Mouse (Mus musculus) C2C12 (cell line): ENCODE measurements around the gene Mettl8. TPM values are rescaled to one million over a fixed set of nuclear protein-coding genes. Genes with fewer than 3 reads are reported as not detected.

Source experiments
- H3K27me3 ChIP-seq: one replicate; pipeline ENCODE4 v1.6.1; 2011; ENCODE audit not compliant: control insufficient read depth, insufficient read depth, insufficient read length
- H3K36me3 ChIP-seq: one replicate; pipeline ENCODE4 v1.6.1; 2011; ENCODE audit not compliant: control insufficient read depth, insufficient read depth
- H3K4me3 ChIP-seq: one replicate; pipeline ENCODE4 v1.5.1; 2011; ENCODE audit warnings: mild to moderate bottlenecking, control low read depth; ENCODE audit not compliant: poor library complexity, insufficient read depth, severe bottlenecking
- H3K79me2 ChIP-seq: one replicate; pipeline ENCODE4 v1.6.1; 2011; ENCODE audit not compliant: control insufficient read depth, insufficient read depth
- H3K79me3 ChIP-seq: one replicate; pipeline ENCODE4 v1.6.1; 2011; ENCODE audit warnings: low read depth, control low read depth
- H3ac ChIP-seq: one replicate; pipeline ENCODE3; 2011; ENCODE audit warnings: low read depth; ENCODE audit not compliant: control insufficient read depth, insufficient read length
- CEBPB ChIP-seq: IDR thresholded peaks from one replicate; pipeline ENCODE4 v1.6.1; 2011; ENCODE audit warnings: low read depth, mild to moderate bottlenecking, control low read depth, moderate library complexity
- CTCF ChIP-seq: IDR thresholded peaks from one replicate; pipeline ENCODE4 v1.5.1; 2011; ENCODE audit not compliant: control insufficient read depth, insufficient read depth, insufficient read length
- FOSL1 ChIP-seq: IDR thresholded peaks from one replicate; pipeline ENCODE4 v1.8.0; 2011; ENCODE audit warnings: mild to moderate bottlenecking, low read length; ENCODE audit not compliant: poor library complexity, insufficient read depth, severe bottlenecking
- MAX ChIP-seq: IDR thresholded peaks from one replicate; pipeline ENCODE4 v1.6.1; 2011; ENCODE audit warnings: mild to moderate bottlenecking, control low read depth
- MYOD1 ChIP-seq: IDR thresholded peaks from one replicate; pipeline ENCODE4 v1.6.1; 2011; ENCODE audit warnings: low read depth; ENCODE audit not compliant: control insufficient read depth, insufficient read length
- MYOG ChIP-seq: IDR thresholded peaks from one replicate; pipeline ENCODE4 v1.6.1; 2011; ENCODE audit not compliant: control insufficient read depth, insufficient read length; ENCODE audit errors: extremely low read depth
- USF1 ChIP-seq: IDR thresholded peaks from one replicate; pipeline ENCODE4 v1.6.1; 2011; ENCODE audit warnings: low read depth, mild to moderate bottlenecking, control low read depth, moderate library complexity
- polyA plus RNA-seq: library from polyadenylated mRNA; unstranded; fragments of >200 nt; fragmentation: generic; extraction: Trizol; gene quantifications from one replicate; pipeline ENCODE4 v1.2.1, GENCODE M21; 2012; ENCODE audit warnings: missing spikeins

Mettl8 gene
- polyA plus RNA-seq, 1 experiment, result 8.5 TPM

DNA sequence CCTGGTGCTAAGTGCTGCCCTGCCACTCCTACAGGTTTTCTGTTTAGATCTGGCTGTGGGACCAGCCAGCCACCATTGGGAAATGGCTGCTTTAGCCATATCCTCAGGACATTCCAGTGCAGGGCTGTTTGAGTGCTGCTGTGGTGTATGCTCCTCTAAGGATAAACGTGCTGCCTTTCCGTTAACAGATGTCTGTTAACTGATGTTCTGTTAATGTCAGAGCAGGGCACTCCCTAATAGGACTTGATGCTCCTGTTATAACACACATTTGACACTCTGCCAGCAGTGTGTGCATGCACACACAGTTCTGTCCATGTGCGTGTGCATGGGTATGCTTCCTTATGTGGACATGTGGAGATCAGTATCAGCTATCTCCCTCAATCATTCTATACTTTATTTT lies 61.6 kb downstream of the Mettl8 start:
- Histone ChIP-seq H3K27me3 (no peaks in the 10 kb centered on the region), H3K79me3 (no peaks in the 10 kb centered on the region), H3K36me3 (no peaks in the 10 kb centered on the region), H3K79me2 (no peaks in the 10 kb centered on the region), H3ac (no peak overlapping the region), H3K4me3 (no peak overlapping the region)
- TF ChIP-seq MAX (no peak), MYOG (no peak), MYOD1 (no peak), CTCF (no peak), CEBPB (no peak), FOSL1 (no peak), USF1 (no peak)

GRCm38 (mm10) chr2:70992715-70993114 lies 62.7 kb downstream of the Mettl8 start:
- H3K36me3 ChIP-seq, result no peaks in the 10 kb centered on the region
- H3ac ChIP-seq, result no peak overlapping the region
- H3K79me3 ChIP-seq, result no peaks in the 10 kb centered on the region
- no peaks in the 10 kb centered on the region for H3K27me3 ChIP-seq
- no peak for TF ChIP-seq MYOD1
- TF ChIP-seq FOSL1, result no peak
- no peak for TF ChIP-seq CTCF
- TF ChIP-seq CEBPB, result no peak
- no peak for TF ChIP-seq MYOG
- no peak for TF ChIP-seq USF1
- TF ChIP-seq MAX, result no peak
- H3K4me3 ChIP-seq, result no peak overlapping the region
- H3K79me2 ChIP-seq, result no peaks in the 10 kb centered on the region

GRCm38 (mm10) chr2:70990196-70990595 lies 65.2 kb downstream of the Mettl8 start:
- Histone ChIP-seq H3K27me3 (no peaks in the 10 kb centered on the region), H3K36me3 (no peaks in the 10 kb centered on the region), H3K4me3 (no peak overlapping the region), H3ac (no peak overlapping the region), H3K79me2 (no peaks in the 10 kb centered on the region), H3K79me3 (no peaks in the 10 kb centered on the region)
- TF ChIP-seq FOSL1 (no peak), MAX (no peak), MYOD1 (no peak), CEBPB (no peak), CTCF (no peak), MYOG (no peak), USF1 (no peak)

DNA sequence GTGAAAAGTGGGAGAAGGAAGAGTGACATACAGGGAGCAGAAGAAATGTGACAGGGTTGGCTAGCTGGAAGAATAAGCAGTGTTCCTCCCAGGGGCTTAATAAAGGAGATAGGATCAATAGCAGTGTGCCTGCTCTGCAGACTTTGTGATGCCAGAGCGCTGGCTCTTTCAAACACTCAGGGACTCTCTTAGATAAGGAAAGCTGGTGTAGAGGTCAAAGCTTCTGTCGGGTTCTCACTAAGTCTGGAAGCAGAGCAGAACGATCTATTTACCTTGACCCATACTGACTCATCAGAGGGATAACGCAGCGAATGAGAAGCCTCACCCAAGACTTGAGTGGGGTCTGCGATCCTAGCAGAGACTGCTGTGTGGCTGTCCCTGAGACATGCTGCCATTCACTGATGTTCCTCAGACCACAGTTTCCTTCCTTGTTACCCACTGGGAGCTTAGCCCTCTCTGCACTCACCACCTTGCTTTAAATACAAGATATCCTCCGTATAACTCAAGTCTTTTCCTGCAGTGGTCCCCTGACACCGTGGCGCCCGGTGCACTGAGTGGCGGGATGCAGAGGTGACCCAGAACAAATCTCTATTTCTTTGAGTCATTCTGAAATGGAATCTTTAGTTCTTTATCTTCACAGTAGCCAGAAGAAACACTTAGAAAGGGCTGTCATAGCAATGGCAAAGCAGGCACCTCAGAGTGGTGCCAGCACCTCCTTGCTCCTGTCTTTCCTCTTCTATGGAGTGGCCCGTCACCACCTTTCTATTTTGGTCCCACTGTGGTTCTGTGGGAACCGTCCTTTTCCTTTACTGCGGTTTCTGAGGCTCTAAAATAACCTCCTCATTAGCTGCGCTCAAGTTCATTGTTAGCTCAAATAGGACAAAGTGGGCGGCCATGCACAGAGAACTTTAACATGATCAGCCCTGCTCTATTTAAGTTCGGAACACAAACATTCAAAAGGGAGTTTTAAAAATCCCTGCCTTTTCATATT lies 65.9 kb downstream of the Mettl8 start:
- Histone ChIP-seq H3K4me3 (no peak overlapping the region), H3K79me2 (no peaks in the 10 kb centered on the region), H3K79me3 (no peaks in the 10 kb centered on the region), H3K27me3 (no peaks in the 10 kb centered on the region), H3K36me3 (no peaks in the 10 kb centered on the region), H3ac (no peak overlapping the region)
- TF ChIP-seq FOSL1, result no peak
- no peak for TF ChIP-seq CEBPB
- no peak for TF ChIP-seq MAX
- no peak for TF ChIP-seq MYOG
- TF ChIP-seq CTCF, result no peak
- no peak for TF ChIP-seq MYOD1
- no peak for TF ChIP-seq USF1

DNA sequence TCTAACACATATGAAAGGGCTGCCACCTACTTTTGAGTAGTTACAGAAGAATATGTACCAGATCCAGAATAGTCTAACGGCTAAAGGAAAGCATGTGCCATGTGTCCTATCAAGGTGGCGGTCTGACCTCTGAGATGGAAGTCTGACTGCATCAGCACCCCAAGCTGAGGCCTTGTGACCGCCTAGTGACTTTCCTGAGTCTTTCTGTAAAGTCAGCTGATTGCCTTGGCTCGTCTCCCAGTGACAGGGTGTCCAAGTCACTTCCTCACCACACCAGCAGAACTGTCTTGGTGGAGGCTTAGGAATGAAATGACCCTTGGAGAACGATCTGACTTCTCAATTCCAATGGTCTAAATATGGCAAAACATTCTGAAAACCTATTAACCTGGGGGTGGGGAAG lies 77.1 kb downstream of the Mettl8 start:
- Histone ChIP-seq H3K79me2 (no peaks in the 10 kb centered on the region), H3K4me3 (no peak overlapping the region), H3K36me3 (peaks cover 3% of the 10 kb centered on the region), H3ac (no peak overlapping the region), H3K27me3 (no peaks in the 10 kb centered on the region), H3K79me3 (no peaks in the 10 kb centered on the region)
- no peak for TF ChIP-seq USF1
- no peak for TF ChIP-seq MAX
- TF ChIP-seq CEBPB, result no peak
- TF ChIP-seq MYOD1, result no peak
- TF ChIP-seq CTCF, result no peak
- TF ChIP-seq MYOG, result no peak
- no peak for TF ChIP-seq FOSL1
